Mouse (Mus musculus) liver, embryonic 14.5 days (tissue): ENCODE measurements around the gene Fam114a2. TPM values are rescaled to one million over a fixed set of nuclear protein-coding genes. Genes with fewer than 3 reads are reported as not detected.

ENCODE experiments used
- ATAC-seq: fragments of 200-750 bp; cut with Nextera tagmentation; 2 replicates; pipeline ENCODE4 v1.8.0; 2017; ENCODE audit warnings: moderate number of reproducible peaks, mild to moderate bottlenecking, moderate library complexity; ENCODE audit not compliant: insufficient read depth
- DNase-seq, 3 experiments: peaks; one replicate each; pipeline ENCODE4 v3.0.0-alpha.2; 2012 to 2013; ENCODE audit warnings: low read depth in 3 of 3, low spot score in 3 of 3
- H3K27ac ChIP-seq: fragments of 300-500 bp; sonication (generic); 2 replicates; pipeline ENCODE4 v1.5.1; 2014; ENCODE audit warnings: moderate library complexity, mild to moderate bottlenecking, control low read depth, inconsistent platforms
- H3K27me3 ChIP-seq: fragments of 300-500 bp; sonication (generic); 2 replicates; pipeline ENCODE4 v1.6.1; 2014; ENCODE audit warnings: mild to moderate bottlenecking, low read length, moderate library complexity; ENCODE audit not compliant: control insufficient read depth, insufficient read depth
- H3K36me3 ChIP-seq: fragments of 300-500 bp; sonication (generic); replicated peaks from 2 replicates; pipeline ENCODE4 v1.6.1; 2014; ENCODE audit warnings: low read depth; ENCODE audit not compliant: control insufficient read depth, insufficient read depth
- H3K4me1 ChIP-seq, 2 experiments: fragments of 200-500 bp in 1 of 2; fragments of 300-500 bp in 1 of 2; sonication (generic) in 1 of 2; replicated peaks; 2 replicates each; pipeline ENCODE4 v1.6.1; 2012 to 2014; ENCODE audit warnings: antibody characterized with exemption in 1 of 2, inconsistent platforms in 1 of 2, low read length in 1 of 2; ENCODE audit not compliant: control insufficient read depth in 2 of 2, insufficient read depth in 2 of 2
- H3K4me2 ChIP-seq: fragments of 300-500 bp; sonication (generic); 2 replicates; pipeline ENCODE4 v1.6.1; 2014; ENCODE audit warnings: low read depth, mild to moderate bottlenecking, control low read depth, moderate library complexity
- H3K4me3 ChIP-seq, 2 experiments: fragments of 200-500 bp in 1 of 2; fragments of 300-500 bp in 1 of 2; sonication (generic) in 1 of 2; 2 replicates each; pipeline ENCODE4 v1.5.1; 2012 to 2014; ENCODE audit warnings: low read depth in 2 of 2, low read length in 2 of 2, mild to moderate bottlenecking in 2 of 2, control low read depth in 1 of 2, inconsistent platforms in 1 of 2, moderate library complexity in 1 of 2; ENCODE audit not compliant: insufficient read depth in 1 of 2
- H3K9ac ChIP-seq: fragments of 300-500 bp; sonication (generic); replicated peaks from 2 replicates; pipeline ENCODE4 v1.6.1; 2014; ENCODE audit warnings: mild to moderate bottlenecking, control low read depth, moderate library complexity
- H3K9me3 ChIP-seq: fragments of 300-500 bp; sonication (generic); 2 replicates; pipeline ENCODE4 v1.6.1; 2016; ENCODE audit warnings: low read length, mixed read lengths; ENCODE audit not compliant: control insufficient read depth
- CTCF ChIP-seq: IDR thresholded peaks from 2 replicates; pipeline ENCODE4 v1.5.1; 2016; ENCODE audit warnings: antibody characterized with exemption, low read depth, control low read depth
- EP300 ChIP-seq: IDR thresholded peaks from 2 replicates; pipeline ENCODE4 v1.6.1; 2016; ENCODE audit warnings: antibody characterized with exemption, low read depth
- WGBS: fragments of 180-500 bp; shearing (Covaris S2); extraction: QIAGEN DNeasy Blood & Tissue Kit; methylation state at CpG from one replicate; pipeline ENCODE4 v1.1.7; 2014; ENCODE audit not compliant: insufficient replicate concordance; 5-methylcytosine and 5-hydroxymethylcytosine counted together
- polyA plus RNA-seq, 2 experiments: library from polyadenylated mRNA; depleted of rRNA in 1 of 2; stranded (reverse) in 1 of 2; unstranded in 1 of 2; fragments of >200 nt; fragmentation: Nextera tagmentation in 1 of 2; extraction: Ambion mirVana in 1 of 2; gene quantifications; 2 replicates each; pipeline versions ENCODE4 v1.2.1 to v1.2.3; 2012 to 2014

Fam114a2 gene
- polyA plus RNA-seq, 2 experiments, result 15.3 to 18.8 TPM

- H3K27me3 ChIP-seq, result no peaks in the 10 kb centered on the region
- H3K9ac ChIP-seq, result no peak overlapping the region
- DNase-seq, result no peak
- no peak overlapping the region for H3K4me3 ChIP-seq
- TF ChIP-seq EP300 (no peak), CTCF (no peak)
- no peak overlapping the region for H3K27ac ChIP-seq
- 58% methylated on average over 4 of the region's 4 CpGs for WGBS
- ATAC-seq, result no peak
- no peaks in the 10 kb centered on the region for H3K9me3 ChIP-seq
- no peaks in the 10 kb centered on the region; the same call in 1 of the 2 replicates for H3K36me3 ChIP-seq
- no peak overlapping the region for H3K4me2 ChIP-seq
- H3K4me1 ChIP-seq, result no peaks in the 10 kb centered on the region
Measured at GRCm38 (mm10) chr11:57527506-57527905, 9.1 kb upstream of the Fam114a2 start.

- H3K9ac ChIP-seq, result no peak overlapping the region
- DNase-seq, result no peak
- H3K9me3 ChIP-seq, result no peaks in the 10 kb centered on the region
- no peak for ATAC-seq
- H3K36me3 ChIP-seq, result no peaks in the 10 kb centered on the region; the same call in 1 of the 2 replicates
- H3K4me1 ChIP-seq, result no peaks in the 10 kb centered on the region
- no peak overlapping the region for H3K4me2 ChIP-seq
- TF ChIP-seq EP300 (no peak), CTCF (no peak)
- WGBS, result 62% methylated on average over 3 of the region's 3 CpGs
- no peaks in the 10 kb centered on the region for H3K27me3 ChIP-seq
- H3K27ac ChIP-seq, result no peak overlapping the region
- H3K4me3 ChIP-seq, result no peak overlapping the region
Measured at GRCm38 (mm10) chr11:57525900-57526299, 7.5 kb upstream of the Fam114a2 start.

GRCm38 (mm10) chr11:57524597-57524996 is 6.2 kb upstream of the Fam114a2 start:
- H3K27me3 ChIP-seq, result no peaks in the 10 kb centered on the region
- H3K27ac ChIP-seq, result no peak overlapping the region
- DNase-seq (no peak), ATAC-seq (no peak)
- H3K4me2 ChIP-seq, result no peak overlapping the region
- H3K4me3 ChIP-seq, result no peak overlapping the region
- H3K4me1 ChIP-seq, result no peaks in the 10 kb centered on the region
- TF ChIP-seq CTCF (no peak), EP300 (no peak)
- no peak overlapping the region for H3K9ac ChIP-seq
- no peaks in the 10 kb centered on the region; the same call in 1 of the 2 replicates for H3K36me3 ChIP-seq
- no peaks in the 10 kb centered on the region for H3K9me3 ChIP-seq

- peaks cover 4 to 6% of the 10 kb centered on the region in 2 experiments for H3K4me1 ChIP-seq
- DNase-seq, result no peak
- no peak overlapping the region for H3K4me3 ChIP-seq
- H3K27ac ChIP-seq, result no peak overlapping the region
- WGBS, result 60% methylated on average over 3 of the region's 3 CpGs
- no peaks in the 10 kb centered on the region for H3K36me3 ChIP-seq
- no peak overlapping the region for H3K9ac ChIP-seq
- no peak for TF ChIP-seq EP300
- no peak for TF ChIP-seq CTCF
- H3K4me2 ChIP-seq, result no peak overlapping the region
- ATAC-seq, result no peak
- H3K9me3 ChIP-seq, result no peaks in the 10 kb centered on the region
- no peaks in the 10 kb centered on the region for H3K27me3 ChIP-seq
Measured at GRCm38 (mm10) chr11:57523418-57523817, 5.0 kb upstream of the Fam114a2 start.

- DNase-seq (no peak), ATAC-seq (no peak)
- peaks cover 6 to 11% of the 10 kb centered on the region in 2 experiments for H3K4me1 ChIP-seq
- no peaks in the 10 kb centered on the region for H3K27me3 ChIP-seq
- H3K4me3 ChIP-seq, result no peak overlapping the region
- TF ChIP-seq EP300 (no peak), CTCF (no peak)
- no peak overlapping the region for H3K4me2 ChIP-seq
- no peak overlapping the region for H3K27ac ChIP-seq
- H3K9me3 ChIP-seq, result no peaks in the 10 kb centered on the region
- WGBS, result 79% methylated on average over 7 of the region's 7 CpGs
- no peak overlapping the region for H3K9ac ChIP-seq
- H3K36me3 ChIP-seq, result no peaks in the 10 kb centered on the region
Measured at GRCm38 (mm10) chr11:57522046-57522445, 3.6 kb upstream of the Fam114a2 start.

GRCm38 (mm10) chr11:57521206-57521605 is 2.8 kb upstream of the Fam114a2 start:
- H3K9me3 ChIP-seq, result no peaks in the 10 kb centered on the region
- no peak overlapping the region for H3K9ac ChIP-seq
- no peak overlapping the region for H3K27ac ChIP-seq
- no peaks in the 10 kb centered on the region for H3K27me3 ChIP-seq
- WGBS, result 86% methylated on average over 3 of the region's 3 CpGs
- no peak for ATAC-seq
- no peak overlapping the region for H3K4me3 ChIP-seq
- DNase-seq, result no peak
- TF ChIP-seq EP300 (no peak), CTCF (no peak)
- H3K36me3 ChIP-seq, result no peaks in the 10 kb centered on the region
- no peak overlapping the region for H3K4me2 ChIP-seq
- peaks cover 9 to 11% of the 10 kb centered on the region in 2 experiments for H3K4me1 ChIP-seq
